Mouse (Mus musculus): ENCODE data around the gene 4931406P16Rik.

GRCm38 (mm10) chr7:34265876-34266346 lies 47.4 kb downstream of the 4931406P16Rik start:
- TF ChIP-seq POLR2A (IDR thresholded peaks at IDR 0.05; ENCODE audit: insufficient read depth, low read depth, low read length): no peak
- TF ChIP-seq CTCF (IDR thresholded peaks at IDR 0.05; ENCODE audit: insufficient read depth, low read depth, low read length): 0 out of 2 replicates have a peak, but pooled peaks have one; percentile 18
